Mouse (Mus musculus) heart, adult 2 months (tissue): ENCODE measurements around the gene Il9r. TPM values are rescaled to one million over a fixed set of nuclear protein-coding genes. Genes with fewer than 3 reads are reported as not detected.

Experiments
- DNase-seq, 2 experiments: peaks; one replicate each; pipeline ENCODE4 v3.0.0; 2021
- H3K27ac ChIP-seq: fragments of 200-600 bp; 2 replicates; pipeline ENCODE4 v1.8.1; 2022
- H3K27me3 ChIP-seq: fragments of 200-500 bp; 2 replicates; pipeline ENCODE4 v1.6.1; 2012; ENCODE audit warnings: mild to moderate bottlenecking, low read length, inconsistent platforms, mixed read lengths; ENCODE audit not compliant: control insufficient read depth, insufficient read depth
- H3K36me3 ChIP-seq: fragments of 200-500 bp; 2 replicates; pipeline ENCODE4 v1.6.1; 2012; ENCODE audit warnings: low read length, inconsistent platforms; ENCODE audit not compliant: control insufficient read depth, insufficient read depth
- H3K4me1 ChIP-seq: fragments of 200-500 bp; 2 replicates; pipeline ENCODE4 v1.6.1; 2011; ENCODE audit warnings: low read length; ENCODE audit not compliant: control insufficient read depth, insufficient read depth
- H3K4me3 ChIP-seq: fragments of 200-600 bp; 2 replicates; pipeline ENCODE4 v1.8.1; 2022
- H3K79me2 ChIP-seq: fragments of 200-500 bp; replicated peaks from 2 replicates; pipeline ENCODE4 v1.6.1; 2012; ENCODE audit warnings: mild to moderate bottlenecking, inconsistent platforms, low read length, moderate library complexity, mixed read lengths; ENCODE audit not compliant: control insufficient read depth, insufficient read depth
- H3K9ac ChIP-seq: fragments of 200-500 bp; 2 replicates; pipeline ENCODE4 v1.6.1; 2012; ENCODE audit warnings: low read depth, mild to moderate bottlenecking, control low read depth, inconsistent platforms, low read length, mixed read lengths
- CTCF ChIP-seq: fragments of 200-600 bp; IDR thresholded peaks from 2 replicates; pipeline ENCODE4 v1.8.1; 2022; ENCODE audit warnings: antibody characterized with exemption, mild to moderate bottlenecking, moderate library complexity
- EP300 ChIP-seq: fragments of 200-500 bp; IDR thresholded peaks from 2 replicates; pipeline ENCODE4 v1.6.1; 2011; ENCODE audit warnings: low read depth, low read length, control low read depth; ENCODE audit not compliant: insufficient read depth
- POLR2A ChIP-seq: fragments of 200-500 bp; IDR thresholded peaks from 2 replicates; pipeline ENCODE4 v1.6.1; 2011; ENCODE audit warnings: mild to moderate bottlenecking, low read depth, low read length, control low read depth; ENCODE audit not compliant: insufficient read depth
- WGBS: fragments of 180-500 bp; shearing (Covaris S2); methylation state at CpG from one replicate; pipeline ENCODE4 v1.1.7; 2018; 5-methylcytosine and 5-hydroxymethylcytosine counted together
- intact Hi-C: fragments of 180-260 bp; cut with DNase I; formaldehyde crosslinking; loops from one replicate; pipeline ENCODE4 v1.15.1; 2025
- polyA plus RNA-seq: library from polyadenylated mRNA; depleted of rRNA; stranded (reverse); fragments of >200 nt; gene quantifications from 2 replicates; pipeline ENCODE4 v1.2.3, GENCODE M21; 2012
- total RNA-seq, 2 experiments: library from RNA; stranded (reverse); gene quantifications; 2 replicates each; pipeline ENCODE4 v1.2.3; 2021

The Il9r gene
- total and polyA plus RNA-seq, 3 experiments = 0.37 TPM; not detected in 2

DNA sequence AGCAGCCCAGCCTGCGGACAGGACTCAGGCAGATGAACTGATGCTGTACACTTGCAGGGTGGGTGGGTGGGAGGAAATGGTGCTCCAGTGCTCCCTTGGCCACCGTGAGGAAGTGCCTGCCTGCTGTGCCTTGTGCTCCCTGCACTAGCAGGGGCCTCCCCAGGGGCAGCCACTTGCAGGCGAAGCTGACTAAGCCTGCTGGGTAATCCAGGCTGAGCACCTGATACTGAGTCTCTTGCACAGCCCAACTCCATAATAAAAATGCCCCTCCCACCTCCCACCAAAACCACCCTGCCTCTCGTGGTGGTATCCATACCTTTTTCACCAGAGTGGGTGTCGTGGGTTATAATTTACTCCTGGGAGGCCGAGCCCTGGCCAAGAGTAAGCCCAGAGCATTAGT is 849 bp downstream of the Il9r start:
- Histone ChIP-seq H3K4me1 (no peaks in the 10 kb centered on the region), H3K79me2 (no peaks in the 10 kb centered on the region), H3K36me3 (no peaks in the 10 kb centered on the region), H3K4me3 (no peak overlapping the region), H3K27me3 (no peaks in the 10 kb centered on the region), H3K27ac (no peak overlapping the region), H3K9ac (no peak overlapping the region)
- intact Hi-C loops = no loop called here
- no peak for DNase-seq
- 52% methylated on average over 6 of the region's 6 CpGs for WGBS
- no peak for TF ChIP-seq POLR2A
- TF ChIP-seq EP300 = no peak
- no peak for TF ChIP-seq CTCF

DNA sequence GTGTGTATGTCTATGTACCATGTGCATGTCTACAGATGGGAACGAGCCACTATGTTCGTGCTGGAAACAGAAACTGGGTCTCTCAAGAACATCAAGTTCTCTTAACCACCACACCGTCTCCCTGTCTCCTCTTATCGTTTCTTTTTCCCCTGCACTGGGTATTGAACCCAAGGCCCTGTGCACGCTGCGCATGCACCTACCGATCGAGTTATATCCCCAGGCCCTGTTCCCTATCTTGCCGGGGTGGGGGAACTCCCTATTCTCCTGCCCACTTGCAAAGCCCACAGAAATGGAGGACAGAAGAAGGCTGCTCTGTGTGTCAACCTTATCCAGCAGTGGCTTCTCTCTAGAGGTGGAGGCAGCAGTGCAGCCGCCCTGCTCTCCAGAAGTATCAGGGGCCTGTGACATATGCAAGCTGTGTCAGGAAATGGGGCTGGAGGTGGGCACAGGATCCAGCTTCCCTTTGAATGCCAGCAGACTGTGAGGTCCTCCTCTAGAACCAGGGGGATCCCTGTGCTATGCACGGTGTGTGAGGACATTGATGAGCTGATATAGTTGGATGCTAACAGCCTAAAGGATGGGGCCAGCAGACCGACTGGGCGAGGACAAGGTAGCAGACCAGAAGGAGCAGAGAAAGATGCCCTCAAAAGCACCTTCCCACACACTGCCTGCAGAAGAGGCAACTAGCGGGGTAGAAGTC is 1.7 kb downstream of the Il9r start:
- intact Hi-C loops = no loop called here
- H3K9ac ChIP-seq = no peak overlapping the region
- 68% methylated on average over 14 of the region's 14 CpGs for WGBS
- H3K27me3 ChIP-seq = no peaks in the 10 kb centered on the region
- TF ChIP-seq CTCF (no peak), POLR2A (no peak), EP300 (no peak)
- H3K79me2 ChIP-seq = no peaks in the 10 kb centered on the region
- DNase-seq = no peak
- no peak overlapping the region for H3K4me3 ChIP-seq
- H3K27ac ChIP-seq = no peak overlapping the region
- no peaks in the 10 kb centered on the region for H3K36me3 ChIP-seq
- no peaks in the 10 kb centered on the region for H3K4me1 ChIP-seq

DNA sequence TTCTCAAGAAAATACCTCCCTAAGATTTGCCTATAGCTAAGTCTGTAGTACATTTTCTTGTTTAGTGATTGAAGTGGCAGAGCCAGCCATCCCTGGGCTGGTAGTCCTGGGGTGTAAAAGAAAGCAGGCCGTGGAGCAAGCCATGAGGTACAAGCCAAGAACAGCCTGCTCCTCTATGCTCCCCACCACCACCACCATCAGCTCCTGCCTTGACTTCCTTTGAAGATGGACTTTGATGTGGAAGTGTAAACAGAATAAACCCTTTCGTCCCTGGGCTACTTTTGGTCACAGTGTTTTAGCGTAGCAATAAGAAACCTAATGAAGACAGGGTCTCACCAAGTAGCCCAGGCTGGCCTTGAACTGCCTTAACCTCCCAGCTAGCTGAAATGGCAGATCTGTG is 2.3 kb downstream of the Il9r start:
- no peak for TF ChIP-seq CTCF
- no peaks in the 10 kb centered on the region for H3K36me3 ChIP-seq
- H3K4me1 ChIP-seq = no peaks in the 10 kb centered on the region
- H3K27me3 ChIP-seq = no peaks in the 10 kb centered on the region
- WGBS = 71% methylated on average over 3 of the region's 3 CpGs
- H3K27ac ChIP-seq = no peak overlapping the region
- no peak overlapping the region for H3K4me3 ChIP-seq
- no peaks in the 10 kb centered on the region for H3K79me2 ChIP-seq
- intact Hi-C loops = no loop called here
- DNase-seq = no peak
- no peak overlapping the region for H3K9ac ChIP-seq

DNA sequence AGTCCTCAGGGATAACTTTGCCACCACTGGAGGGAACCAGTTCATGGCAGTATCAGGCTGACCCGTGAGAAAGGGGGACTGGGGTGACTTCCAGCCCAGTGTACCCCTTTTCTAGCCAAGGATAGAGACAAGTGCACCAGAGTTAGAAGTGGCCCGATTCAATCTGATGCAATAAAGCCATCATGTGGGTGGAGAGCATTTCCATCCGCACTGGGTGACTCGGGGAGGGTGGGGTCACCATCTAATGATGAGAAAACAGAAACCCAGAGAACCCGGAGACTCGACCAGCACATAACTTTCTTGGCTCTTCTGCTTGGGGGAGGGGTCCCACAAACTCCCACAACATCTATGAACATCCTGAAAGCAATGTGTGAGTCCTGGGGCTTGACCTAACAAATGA is 3.4 kb downstream of the Il9r start:
- H3K9ac ChIP-seq = no peak overlapping the region
- H3K79me2 ChIP-seq = no peaks in the 10 kb centered on the region
- intact Hi-C loops = no loop called here
- no peaks in the 10 kb centered on the region for H3K4me1 ChIP-seq
- TF ChIP-seq CTCF = no peak
- TF ChIP-seq EP300 = no peak
- TF ChIP-seq POLR2A = no peak
- no peak for DNase-seq
- WGBS = 57% methylated on average over 6 of the region's 6 CpGs
- no peaks in the 10 kb centered on the region for H3K36me3 ChIP-seq
- no peak overlapping the region for H3K27ac ChIP-seq
- H3K27me3 ChIP-seq = no peaks in the 10 kb centered on the region
- H3K4me3 ChIP-seq = no peak overlapping the region

DNA sequence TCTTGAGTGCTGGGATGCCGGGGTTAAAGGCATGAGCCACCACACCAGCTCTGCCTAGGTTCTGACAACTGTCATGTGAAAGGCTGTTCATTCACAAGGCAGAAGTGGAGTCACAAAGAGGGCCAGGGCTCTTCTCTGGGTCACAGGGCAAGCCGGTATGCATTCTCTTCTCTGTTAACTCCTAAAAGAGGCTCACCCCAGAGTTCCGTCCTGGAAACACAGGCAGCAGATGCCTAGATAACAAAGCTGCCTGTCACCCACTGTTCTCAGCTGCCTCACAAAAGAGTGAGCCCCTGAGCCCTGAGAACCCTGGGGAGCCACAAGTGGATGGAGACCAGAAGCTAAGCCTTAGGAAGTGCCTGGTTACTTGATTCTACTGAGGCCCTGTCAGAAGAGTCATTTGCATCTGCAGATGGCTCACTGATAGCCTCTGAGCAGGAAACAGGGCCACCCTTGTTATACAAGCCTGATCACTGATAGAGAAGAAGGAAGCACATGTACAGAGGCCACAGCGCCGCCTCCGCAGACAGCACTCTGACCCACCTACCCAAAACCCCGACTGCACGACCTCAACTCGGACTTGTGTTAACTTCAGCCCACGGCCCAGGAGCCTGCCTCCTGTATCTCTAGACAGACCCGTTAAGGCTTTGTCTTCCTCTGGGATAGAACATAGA is 4.1 kb downstream of the Il9r start:
- intact Hi-C loops = no loop called here
- Histone ChIP-seq H3K27ac (no peak overlapping the region), H3K9ac (no peak overlapping the region), H3K36me3 (no peaks in the 10 kb centered on the region), H3K4me1 (no peaks in the 10 kb centered on the region), H3K4me3 (no peak overlapping the region), H3K27me3 (no peaks in the 10 kb centered on the region), H3K79me2 (no peaks in the 10 kb centered on the region)
- TF ChIP-seq CTCF (no peak), EP300 (no peak), POLR2A (no peak)
- 34% methylated on average over 11 of the region's 11 CpGs for WGBS
- DNase-seq = no peak

DNA sequence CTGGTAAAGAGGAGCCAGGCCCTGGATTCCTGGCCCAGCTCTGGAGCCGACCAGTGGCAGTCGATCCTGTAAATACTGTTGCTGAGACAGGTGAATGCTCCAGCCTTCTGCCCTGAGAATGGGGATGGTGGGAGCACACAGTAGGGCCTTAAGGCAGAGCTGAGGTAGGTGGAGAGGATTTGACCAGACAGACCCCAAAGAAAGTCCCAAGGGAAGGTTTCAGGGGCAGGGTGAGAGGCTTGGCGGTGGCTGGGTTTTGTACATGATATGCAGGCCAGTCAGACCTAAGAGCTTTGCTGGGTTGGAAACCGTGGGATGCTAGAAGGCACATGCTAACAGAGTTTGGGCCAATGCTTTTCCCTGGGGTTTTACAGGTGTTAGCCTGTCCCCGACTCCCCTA is 5.5 kb downstream of the Il9r start:
- Histone ChIP-seq H3K4me1 (no peaks in the 10 kb centered on the region), H3K36me3 (no peaks in the 10 kb centered on the region), H3K79me2 (no peaks in the 10 kb centered on the region), H3K27me3 (no peaks in the 10 kb centered on the region), H3K4me3 (no peak overlapping the region), H3K27ac (no peak overlapping the region), H3K9ac (no peak overlapping the region)
- 85% methylated on average over 5 of the region's 5 CpGs for WGBS
- no peak for DNase-seq
- intact Hi-C loops = no loop called here
- TF ChIP-seq POLR2A = no peak
- TF ChIP-seq EP300 = no peak
- TF ChIP-seq CTCF = no peak
